Mouse (Mus musculus) kidney, adult 9 months (tissue): Measurements from ENCODE around the gene Fgfr2.
A peak's percentile ranks its signal among the peaks of the same experiment; 100 is the strongest.

Source experiments
- DNase-seq: peaks from one replicate; pipeline ENCODE4 v3.0.0; 2022

Gene Fgfr2

GRCm38 (mm10) chr7:130298926-130299594 lies 2824.1 kb downstream of the Fgfr2 start:
- no peak for DNase-seq

GRCm38 (mm10) chr7:130291179-130291578 lies 2832.0 kb downstream of the Fgfr2 start:
- DNase-seq = no peak

- no peak for DNase-seq
Observed at GRCm38 (mm10) chr7:130289428-130289790, 2833.7 kb downstream of the Fgfr2 start.

- DNase-seq = no peak
Observed at GRCm38 (mm10) chr7:130288719-130289427, 2834.3 kb downstream of the Fgfr2 start.

GRCm38 (mm10) chr7:130288248-130288647 lies 2834.9 kb downstream of the Fgfr2 start:
- no peak for DNase-seq

- DNase-seq = no peak
Observed at GRCm38 (mm10) chr7:130278738-130279705, 2844.1 kb downstream of the Fgfr2 start.

GRCm38 (mm10) chr7:130278000-130278737 lies 2845.0 kb downstream of the Fgfr2 start:
- no peak for DNase-seq

- DNase-seq = peak; percentile 69
Observed at GRCm38 (mm10) chr7:130273265-130273664, 2849.9 kb downstream of the Fgfr2 start.

GRCm38 (mm10) chr7:130270807-130271206 lies 2852.3 kb downstream of the Fgfr2 start:
- no peak for DNase-seq

- no peak for DNase-seq
Observed at GRCm38 (mm10) chr7:130269124-130269867, 2853.9 kb downstream of the Fgfr2 start.

GRCm38 (mm10) chr7:130267099-130267498 lies 2856.1 kb downstream of the Fgfr2 start:
- DNase-seq = no peak

GRCm38 (mm10) chr7:130266166-130266490 lies 2857.0 kb downstream of the Fgfr2 start:
- peak; percentile 52 for DNase-seq

GRCm38 (mm10) chr7:130265319-130266165 lies 2857.6 kb downstream of the Fgfr2 start:
- DNase-seq = no peak

- peak; percentile 47 for DNase-seq
Observed at GRCm38 (mm10) chr7:130264616-130265318, 2858.4 kb downstream of the Fgfr2 start.

- no peak for DNase-seq
Observed at GRCm38 (mm10) chr7:130263799-130264351, 2859.3 kb downstream of the Fgfr2 start.

GRCm38 (mm10) chr7:130263233-130263594 lies 2859.9 kb downstream of the Fgfr2 start:
- no peak for DNase-seq

- no peak for DNase-seq
Observed at GRCm38 (mm10) chr7:130262528-130263232, 2860.5 kb downstream of the Fgfr2 start.

GRCm38 (mm10) chr7:130261684-130262527 lies 2861.2 kb downstream of the Fgfr2 start:
- no peak for DNase-seq
